Mouse (Mus musculus) stomach, embryonic 16.5 days (tissue): ENCODE results near the gene Dpf1. TPM values are rescaled to one million over a fixed set of nuclear protein-coding genes. Genes with fewer than 3 reads are reported as not detected.

Experiments
- ATAC-seq: fragments of 200-750 bp; cut with Nextera tagmentation; 2 replicates; pipeline ENCODE4 v1.8.0; 2017; ENCODE audit warnings: moderate number of reproducible peaks, moderate TSS enrichment; ENCODE audit not compliant: insufficient read depth, low FRiP score
- H3K27ac ChIP-seq: fragments of 300-500 bp; sonication (generic); 2 replicates; pipeline ENCODE4 v1.5.1; 2014; ENCODE audit warnings: low read length
- H3K27me3 ChIP-seq: fragments of 300-500 bp; sonication (generic); 2 replicates; pipeline ENCODE4 v1.6.1; 2014; ENCODE audit warnings: low read length, control low read depth, mixed read lengths; ENCODE audit not compliant: control insufficient read depth, insufficient read depth
- H3K36me3 ChIP-seq: fragments of 300-500 bp; sonication (generic); 2 replicates; pipeline ENCODE4 v1.6.1; 2014; ENCODE audit warnings: low read length; ENCODE audit not compliant: control insufficient read depth, insufficient read depth
- H3K4me1 ChIP-seq: fragments of 300-500 bp; sonication (generic); 2 replicates; pipeline ENCODE4 v1.6.1; 2014; ENCODE audit warnings: low read length, control low read depth, mixed read lengths; ENCODE audit not compliant: control insufficient read depth, insufficient read depth
- H3K4me2 ChIP-seq: fragments of 300-500 bp; sonication (generic); 2 replicates; pipeline ENCODE4 v1.6.1; 2014; ENCODE audit warnings: low read depth, low read length, mixed read lengths
- H3K4me3 ChIP-seq: fragments of 300-500 bp; sonication (generic); replicated peaks from 2 replicates; pipeline ENCODE4 v1.5.1; 2014; ENCODE audit warnings: mild to moderate bottlenecking, low read length
- H3K9ac ChIP-seq: fragments of 300-500 bp; sonication (generic); 2 replicates; pipeline ENCODE4 v1.6.1; 2014; ENCODE audit warnings: low read length
- H3K9me3 ChIP-seq: fragments of 300-500 bp; sonication (generic); replicated peaks from 2 replicates; pipeline ENCODE4 v1.6.1; 2016; ENCODE audit warnings: low read length, control low read depth; ENCODE audit not compliant: control insufficient read depth
- WGBS: fragments of 180-500 bp; shearing (Covaris S2); extraction: QIAGEN DNeasy Blood & Tissue Kit; methylation state at CpG from one replicate; pipeline ENCODE4 v1.1.7; 2014; 5-methylcytosine and 5-hydroxymethylcytosine counted together
- polyA plus RNA-seq: library from polyadenylated mRNA; unstranded; fragments of >200 nt; fragmentation: Nextera tagmentation; extraction: Ambion mirVana; gene quantifications from 2 replicates; pipeline ENCODE4 v1.2.1, GENCODE M21; 2015

Dpf1 gene
- polyA plus RNA-seq, 1 experiment from 2014 or later: 5.9 TPM

DNA sequence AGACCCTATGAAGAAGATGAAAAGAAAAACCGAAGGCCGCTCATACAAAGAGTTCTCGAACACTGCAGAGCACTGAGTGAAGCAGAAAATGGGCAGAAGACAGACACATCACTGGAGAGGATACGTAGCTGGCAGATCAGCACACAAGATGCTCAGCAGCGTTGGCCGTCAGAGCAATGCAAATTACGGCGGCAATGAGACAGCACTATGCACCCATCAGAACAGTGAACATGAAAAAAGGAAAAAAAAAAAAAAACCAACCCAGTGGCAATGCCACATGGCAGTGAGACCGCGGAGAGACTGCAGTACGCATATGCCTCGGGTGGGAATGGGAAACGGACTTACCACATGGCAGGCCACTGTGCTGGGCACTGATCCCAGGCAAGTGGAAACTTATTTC is 57.7 kb downstream of the Dpf1 start:
- WGBS: 93% methylated on average over 13 of the region's 13 CpGs
- Histone ChIP-seq H3K4me2 (no peak overlapping the region), H3K4me1 (no peaks in the 10 kb centered on the region), H3K9ac (no peak overlapping the region), H3K4me3 (no peak overlapping the region), H3K9me3 (no peaks in the 10 kb centered on the region), H3K36me3 (0 out of 2 replicates have a peak, but pooled peaks cover 7% of the 10 kb centered on the region), H3K27ac (no peak overlapping the region), H3K27me3 (no peaks in the 10 kb centered on the region)
- no peak for ATAC-seq

GRCm38 (mm10) chr7:29364052-29364451 is 60.3 kb downstream of the Dpf1 start:
- no peaks in the 10 kb centered on the region for H3K9me3 ChIP-seq
- no peak overlapping the region for H3K4me2 ChIP-seq
- H3K27me3 ChIP-seq: no peaks in the 10 kb centered on the region
- no peak overlapping the region for H3K27ac ChIP-seq
- no peak overlapping the region for H3K4me3 ChIP-seq
- H3K9ac ChIP-seq: no peak overlapping the region
- H3K36me3 ChIP-seq: 0 out of 2 replicates have a peak, but pooled peaks cover 8% of the 10 kb centered on the region
- ATAC-seq: no peak
- no peaks in the 10 kb centered on the region for H3K4me1 ChIP-seq
- WGBS: 32% methylated on average over 4 of the region's 4 CpGs

- Histone ChIP-seq H3K36me3 (0 out of 2 replicates have a peak, but pooled peaks cover 11% of the 10 kb centered on the region), H3K27me3 (no peaks in the 10 kb centered on the region), H3K4me1 (no peaks in the 10 kb centered on the region), H3K4me3 (no peak overlapping the region), H3K9me3 (no peaks in the 10 kb centered on the region), H3K9ac (no peak overlapping the region; the same call in 1 of the 2 replicates), H3K27ac (no peak overlapping the region), H3K4me2 (no peak overlapping the region)
- WGBS: 88% methylated on average over 13 of the region's 13 CpGs
- no peak for ATAC-seq
Observed at GRCm38 (mm10) chr7:29367166-29368003, 63.6 kb downstream of the Dpf1 start.

Other genes with a start within 250 kb of the Dpf1 start
- gene Ryr1, start 178.8 kb upstream of the Dpf1 start, polyA plus RNA-seq: 0.45 and 2.6 TPM in 2 replicates
- 0.56 and 0.61 TPM in 2 replicates for gene Rasgrp4, start 169.1 kb upstream of the Dpf1 start, polyA plus RNA-seq
- gene Fam98c, start 147.7 kb upstream of the Dpf1 start, polyA plus RNA-seq: 18.9 and 19.6 TPM in 2 replicates
- gene Ggn, start 133.7 kb upstream of the Dpf1 start, polyA plus RNA-seq: 0.51 and 0.56 TPM in 2 replicates
- 1.6 and 2.2 TPM in 2 replicates for gene Spred3, start 133.5 kb upstream of the Dpf1 start, polyA plus RNA-seq
- gene Psmd8, start 123.2 kb upstream of the Dpf1 start, polyA plus RNA-seq: 242 and 249 TPM in 2 replicates
- gene Catsperg1, start 89.9 kb upstream of the Dpf1 start, polyA plus RNA-seq: 0.41 and 0.81 TPM in 2 replicates
- 2.2 and 3.1 TPM in 2 replicates for gene Kcnk6, start 71.4 kb upstream of the Dpf1 start, polyA plus RNA-seq
- 89.4 and 92.2 TPM in 2 replicates for gene Yif1b, start 65.6 kb upstream of the Dpf1 start, polyA plus RNA-seq
- gene 2200002D01Rik, start 55.5 kb upstream of the Dpf1 start, polyA plus RNA-seq: 77.3 and 80.2 TPM in 2 replicates
- gene Spint2, start 22.0 kb upstream of the Dpf1 start, polyA plus RNA-seq: 399 and 413 TPM in 2 replicates
- gene Ppp1r14a, start 14.6 kb upstream of the Dpf1 start, polyA plus RNA-seq: 46.8 and 48.8 TPM in 2 replicates
- 18.4 and 22.2 TPM in 2 replicates for gene Sipa1l3, start 214.7 kb downstream of the Dpf1 start, polyA plus RNA-seq